Mouse (Mus musculus): ENCODE data around the gene Tecpr1. TPM values are rescaled to one million over a fixed set of nuclear protein-coding genes. Genes with fewer than 3 reads are reported as not detected.
A peak's percentile ranks its signal among the peaks of the same experiment; 100 is the strongest.

Tecpr1 gene
- 2.8 and 3.2 TPM in 2 replicates for polyA plus RNA-seq (2015; fragmentation: Nextera tagmentation; extraction: Ambion mirVana)

DNA sequence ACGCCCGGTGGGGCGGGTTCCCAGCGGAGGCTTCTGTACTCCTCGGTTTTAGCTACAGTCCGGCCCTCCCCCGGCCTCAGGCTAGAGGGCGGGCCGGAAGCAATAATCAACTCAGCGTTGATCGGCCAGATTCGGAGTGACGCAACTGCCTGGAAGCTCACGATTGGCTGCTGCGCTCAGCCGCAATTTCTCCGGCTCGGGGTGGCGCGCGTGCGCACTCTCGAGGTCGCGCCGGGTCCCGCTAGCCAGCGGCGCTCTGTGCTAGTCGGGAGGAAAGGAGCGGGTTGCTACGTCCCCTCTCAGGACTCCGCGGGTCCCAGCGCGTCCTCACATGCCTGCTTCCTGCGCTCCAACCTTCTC lies at the start of gene Tecpr1:
Gene Tecpr1 (minus strand): TSS at position 113 of the 360 bp plus-strand sequence.
- no peaks in the 10 kb centered on the region for H3K9me3 ChIP-seq (replicated peaks)
- H3K4me2 ChIP-seq = peak within 1 kb of the TSS; percentile 93
- no peak within 1 kb of the TSS; the same call in 1 of the 2 replicates for H3K27ac ChIP-seq
- H3K4me1 ChIP-seq (replicated peaks) = peaks cover 32% of the 10 kb centered on the region
- peak; percentile 97 for ATAC-seq (ENCODE audit: low read depth)
- H3K36me3 ChIP-seq = no peaks in the 10 kb centered on the region
- H3K27me3 ChIP-seq = no peaks in the 10 kb centered on the region
- peak; percentile 91 for DNase-seq
- WGBS (ENCODE audit: insufficient replicate concordance) = under 1% methylated on average over 37 of the region's 37 CpGs
- H3K4me3 ChIP-seq (replicated peaks) = peak within 1 kb of the TSS; percentile 71
- H3K9ac ChIP-seq = peak within 1 kb of the TSS; percentile 78

DNA sequence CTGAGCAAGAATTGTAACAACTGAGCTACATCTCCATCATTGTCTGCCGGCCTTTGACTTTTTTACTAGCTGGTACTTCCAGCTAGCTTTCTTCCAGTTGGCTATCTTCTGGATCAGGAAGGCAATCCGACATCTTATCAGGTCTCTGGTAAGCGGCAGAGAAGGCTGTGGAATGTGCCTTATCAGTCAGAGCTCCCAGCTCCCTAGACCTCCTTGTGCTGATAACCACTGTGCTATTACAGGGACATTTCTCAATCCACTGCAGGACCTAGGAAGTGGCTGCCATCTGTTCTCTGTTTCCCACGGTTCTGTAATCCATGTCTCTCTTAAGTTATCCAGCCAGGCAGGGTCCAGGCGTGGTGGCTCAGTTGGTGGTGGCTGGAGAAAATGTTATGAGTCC lies 48.4 kb upstream of the Tecpr1 start:
- no peak for DNase-seq
- Histone ChIP-seq H3K36me3 (no peaks in the 10 kb centered on the region), H3K4me1 (replicated peaks) (peaks cover 16% of the 10 kb centered on the region), H3K27me3 (no peaks in the 10 kb centered on the region), H3K4me3 (replicated peaks) (no peak overlapping the region), H3K9ac (no peak overlapping the region), H3K4me2 (no peak overlapping the region), H3K27ac (no peak overlapping the region), H3K9me3 (replicated peaks) (no peaks in the 10 kb centered on the region)
- ATAC-seq (ENCODE audit: low read depth) = no peak
- 18% methylated on average over 5 of the region's 5 CpGs for WGBS (ENCODE audit: insufficient replicate concordance)

DNA sequence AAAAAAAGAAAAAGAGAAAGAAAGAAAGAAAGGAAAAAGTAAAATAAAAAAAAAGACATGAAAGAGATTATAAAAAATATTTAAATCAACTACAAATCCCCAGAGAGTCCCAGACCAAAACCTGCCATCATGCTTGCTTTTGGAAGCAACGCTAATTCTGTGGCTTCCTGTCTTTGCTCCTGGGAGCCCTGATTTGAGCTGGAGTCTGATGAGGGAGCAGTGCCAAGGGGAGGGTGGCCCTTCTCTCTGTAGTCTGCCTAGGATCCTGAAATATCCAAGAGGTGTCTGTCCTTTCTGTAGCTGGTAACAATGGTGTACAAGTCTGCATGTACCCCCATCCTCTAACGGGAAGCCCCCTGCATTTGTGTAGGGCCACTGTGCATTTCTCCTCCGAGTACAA lies 47.7 kb upstream of the Tecpr1 start:
- peaks cover 16% of the 10 kb centered on the region for H3K4me1 ChIP-seq (replicated peaks)
- DNase-seq (no peak), ATAC-seq (ENCODE audit: low read depth) (no peak)
- H3K4me2 ChIP-seq = no peak overlapping the region
- WGBS (ENCODE audit: insufficient replicate concordance) = 36% methylated on average over 3 of the region's 3 CpGs
- H3K4me3 ChIP-seq (replicated peaks) = no peak overlapping the region
- H3K9me3 ChIP-seq (replicated peaks) = no peaks in the 10 kb centered on the region
- peaks cover 5% of the 10 kb centered on the region; the same call in 1 of the 2 replicates for H3K36me3 ChIP-seq
- no peak overlapping the region for H3K27ac ChIP-seq
- no peaks in the 10 kb centered on the region for H3K27me3 ChIP-seq
- no peak overlapping the region for H3K9ac ChIP-seq

DNA sequence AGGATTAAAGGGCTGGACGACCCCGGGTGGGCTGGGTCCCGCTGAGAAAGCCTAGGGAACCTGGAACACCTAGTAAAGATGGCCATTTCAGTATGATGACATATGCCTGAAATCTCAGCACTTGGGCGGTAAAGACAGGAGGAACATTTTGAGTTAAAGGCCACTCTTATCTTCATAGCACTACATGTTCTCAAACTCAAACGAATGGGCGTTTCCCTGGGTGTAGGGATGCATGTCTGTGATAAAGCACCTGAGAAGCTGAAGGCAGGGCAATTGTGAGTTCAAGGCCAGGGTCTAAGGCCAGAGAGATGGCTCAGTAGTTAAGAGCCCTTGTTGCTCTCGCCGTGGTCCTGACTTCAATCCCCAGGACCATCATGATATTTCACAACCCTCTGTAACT lies 47.0 kb upstream of the Tecpr1 start:
- no peak overlapping the region for H3K4me3 ChIP-seq (replicated peaks)
- 50% methylated on average over 8 of the region's 8 CpGs for WGBS (ENCODE audit: insufficient replicate concordance)
- H3K9me3 ChIP-seq (replicated peaks) = no peaks in the 10 kb centered on the region
- H3K9ac ChIP-seq = no peak overlapping the region
- no peak for DNase-seq
- peak; percentile 51; the same call in 1 of the 2 replicates for ATAC-seq (ENCODE audit: low read depth)
- peaks cover 16% of the 10 kb centered on the region for H3K4me1 ChIP-seq (replicated peaks)
- no peak overlapping the region for H3K4me2 ChIP-seq
- no peak overlapping the region for H3K27ac ChIP-seq
- no peaks in the 10 kb centered on the region for H3K27me3 ChIP-seq
- peaks cover 6% of the 10 kb centered on the region; the same call in 1 of the 2 replicates for H3K36me3 ChIP-seq

DNA sequence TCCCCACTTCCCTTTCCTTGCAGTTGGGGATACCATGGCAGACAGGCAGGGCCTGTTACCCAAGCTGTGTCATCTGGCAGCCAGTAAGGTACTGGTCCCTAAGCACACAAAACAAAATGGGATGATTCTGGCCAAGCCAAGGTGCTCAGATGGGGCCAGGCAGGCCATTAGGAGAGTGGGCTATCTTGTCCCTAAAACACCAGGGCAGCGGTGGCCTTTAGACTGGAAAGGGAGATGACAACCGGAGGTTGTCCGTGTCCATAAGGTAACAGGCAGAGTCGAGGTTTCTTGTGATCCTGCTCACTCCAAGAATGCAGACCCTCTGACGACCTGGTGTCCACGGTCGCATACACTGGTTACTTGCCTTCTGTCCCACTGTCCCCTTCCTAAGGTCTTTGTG lies 46.5 kb upstream of the Tecpr1 start:
- no peak overlapping the region for H3K4me3 ChIP-seq (replicated peaks)
- H3K36me3 ChIP-seq = peaks cover 9% of the 10 kb centered on the region; the same call in 1 of the 2 replicates
- WGBS (ENCODE audit: insufficient replicate concordance) = 77% methylated on average over 7 of the region's 7 CpGs
- ATAC-seq (ENCODE audit: low read depth) (no peak), DNase-seq (no peak)
- no peak overlapping the region for H3K9ac ChIP-seq
- H3K9me3 ChIP-seq (replicated peaks) = no peaks in the 10 kb centered on the region
- no peak overlapping the region for H3K4me2 ChIP-seq
- no peaks in the 10 kb centered on the region for H3K27me3 ChIP-seq
- no peak overlapping the region for H3K27ac ChIP-seq
- H3K4me1 ChIP-seq (replicated peaks) = peaks cover 16% of the 10 kb centered on the region

DNA sequence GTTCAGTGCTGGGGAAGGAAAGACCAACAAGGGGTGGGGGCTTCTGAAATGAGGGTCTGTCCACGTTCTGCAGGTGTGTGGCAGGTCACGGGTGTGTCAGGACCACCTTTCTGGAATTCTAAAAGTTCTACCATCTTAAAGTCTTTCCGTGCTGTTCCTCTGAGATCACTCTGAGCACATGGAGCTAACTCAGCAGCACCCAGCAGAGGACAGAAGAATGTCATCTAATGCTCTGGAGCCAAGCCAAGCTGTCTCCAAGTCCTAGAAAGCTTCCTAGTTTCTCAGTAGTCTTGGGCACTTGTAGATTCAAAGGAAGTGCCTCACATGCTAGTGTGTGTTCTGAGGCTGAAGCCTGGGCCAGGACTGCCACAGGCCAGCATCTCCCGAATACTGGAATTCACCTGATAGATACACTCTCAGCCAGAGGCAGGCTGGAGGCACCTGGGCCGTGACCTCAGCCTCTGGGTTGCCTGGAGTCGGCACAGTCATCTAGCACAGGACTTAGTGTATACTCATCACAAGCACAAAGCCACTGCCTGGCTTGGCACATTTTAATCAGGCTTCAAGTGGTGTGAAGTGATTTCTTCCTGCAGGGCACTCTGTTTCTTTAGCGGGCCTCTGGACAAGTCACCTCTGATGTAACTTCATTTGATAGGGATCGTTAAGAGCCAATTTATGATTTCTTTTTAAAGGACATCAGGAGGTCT lies 44.3 kb upstream of the Tecpr1 start:
- no peak overlapping the region for H3K27ac ChIP-seq
- DNase-seq = no peak

DNA sequence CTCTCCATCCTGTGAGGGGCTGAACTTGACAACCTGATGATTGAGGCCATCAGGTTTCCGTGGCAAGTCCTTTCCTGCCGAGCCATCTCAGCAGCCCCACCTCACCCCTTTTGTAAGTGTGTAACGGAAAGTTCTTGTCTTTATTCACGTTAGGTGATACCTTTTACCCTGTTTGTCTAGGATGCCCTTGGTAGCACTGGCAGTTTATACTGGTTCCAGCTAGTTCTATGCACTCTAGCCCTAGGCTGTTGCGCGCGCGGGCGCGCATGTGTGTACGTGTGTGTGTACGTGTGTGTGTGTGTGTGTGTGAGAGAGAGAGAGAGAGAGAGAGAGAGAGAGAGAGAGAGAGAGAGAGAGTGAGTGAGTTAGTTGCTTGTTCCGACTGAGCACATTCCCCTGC lies 40.1 kb upstream of the Tecpr1 start:
- no peak overlapping the region for H3K27ac ChIP-seq
- DNase-seq (no peak), ATAC-seq (ENCODE audit: low read depth) (no peak)
- H3K9me3 ChIP-seq (replicated peaks) = no peaks in the 10 kb centered on the region
- H3K4me2 ChIP-seq = no peak overlapping the region
- H3K36me3 ChIP-seq = peaks cover 17% of the 10 kb centered on the region
- H3K9ac ChIP-seq = no peak overlapping the region
- H3K4me1 ChIP-seq (replicated peaks) = peaks cover 4% of the 10 kb centered on the region
- no peaks in the 10 kb centered on the region for H3K27me3 ChIP-seq
- 83% methylated on average over 13 of the region's 13 CpGs for WGBS (ENCODE audit: insufficient replicate concordance)
- H3K4me3 ChIP-seq (replicated peaks) = no peak overlapping the region

More for the DNA sequence above, 44.3 kb upstream of the Tecpr1 start:
- 70% methylated on average over 8 of the region's 8 CpGs for WGBS (ENCODE audit: insufficient replicate concordance)
- Histone ChIP-seq H3K36me3 (peaks cover 17% of the 10 kb centered on the region), H3K9ac (no peak overlapping the region), H3K4me1 (replicated peaks) (peaks cover 16% of the 10 kb centered on the region), H3K4me2 (no peak overlapping the region), H3K9me3 (replicated peaks) (no peaks in the 10 kb centered on the region), H3K4me3 (replicated peaks) (no peak overlapping the region), H3K27me3 (no peaks in the 10 kb centered on the region)
- no peak for ATAC-seq (ENCODE audit: low read depth)

DNA sequence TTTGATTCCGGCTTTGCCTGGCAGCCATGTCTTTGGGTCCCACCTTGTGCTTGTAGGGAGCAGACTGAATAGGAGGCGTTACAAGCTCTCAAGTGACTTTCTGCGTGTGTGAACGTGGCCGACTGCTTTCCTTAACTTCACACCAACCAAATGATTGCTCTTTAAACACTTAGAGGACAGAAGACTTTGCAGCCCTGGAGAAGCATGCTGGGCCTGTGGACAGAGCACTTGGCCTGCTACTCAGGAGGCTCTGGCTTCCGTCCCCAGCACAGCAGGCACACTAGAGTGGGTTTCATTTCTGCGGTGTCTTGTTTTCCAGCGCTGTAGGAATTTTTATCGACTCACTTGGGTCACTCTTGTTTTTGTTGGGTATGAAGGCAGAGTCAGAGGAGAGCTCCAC lies 39.7 kb upstream of the Tecpr1 start:
- H3K36me3 ChIP-seq = peaks cover 17% of the 10 kb centered on the region
- H3K4me2 ChIP-seq = no peak overlapping the region
- no peak overlapping the region for H3K27ac ChIP-seq
- no peak overlapping the region for H3K9ac ChIP-seq
- no peaks in the 10 kb centered on the region for H3K9me3 ChIP-seq (replicated peaks)
- WGBS (ENCODE audit: insufficient replicate concordance) = 72% methylated on average over 9 of the region's 9 CpGs
- H3K4me3 ChIP-seq (replicated peaks) = no peak overlapping the region
- H3K4me1 ChIP-seq (replicated peaks) = peaks cover 8% of the 10 kb centered on the region
- no peak for ATAC-seq (ENCODE audit: low read depth)
- DNase-seq = no peak
- no peaks in the 10 kb centered on the region for H3K27me3 ChIP-seq

DNA sequence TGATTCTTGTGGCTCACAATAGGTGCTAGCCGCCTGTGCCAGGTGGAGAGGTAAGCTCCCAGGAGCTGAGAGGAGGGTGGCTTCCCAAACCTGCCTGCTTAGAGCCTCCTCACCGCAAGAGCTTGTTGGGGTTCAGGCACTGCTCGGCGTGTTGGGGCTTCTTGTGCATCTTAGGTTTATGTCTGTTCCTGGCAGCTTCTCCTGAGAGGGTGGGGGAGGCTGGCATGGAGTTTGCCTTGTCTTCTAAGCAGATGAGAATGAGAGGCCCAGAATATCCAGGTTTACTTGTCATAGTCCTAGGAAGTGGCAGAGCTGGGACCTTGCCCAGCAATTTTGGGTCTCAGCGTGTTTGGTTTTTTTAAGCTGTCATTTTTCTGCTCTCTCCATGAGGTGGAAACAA lies 38.4 kb upstream of the Tecpr1 start:
- H3K4me2 ChIP-seq = no peak overlapping the region
- H3K36me3 ChIP-seq = peaks cover 17% of the 10 kb centered on the region
- WGBS (ENCODE audit: insufficient replicate concordance) = 85% methylated on average over 5 of the region's 5 CpGs

DNA sequence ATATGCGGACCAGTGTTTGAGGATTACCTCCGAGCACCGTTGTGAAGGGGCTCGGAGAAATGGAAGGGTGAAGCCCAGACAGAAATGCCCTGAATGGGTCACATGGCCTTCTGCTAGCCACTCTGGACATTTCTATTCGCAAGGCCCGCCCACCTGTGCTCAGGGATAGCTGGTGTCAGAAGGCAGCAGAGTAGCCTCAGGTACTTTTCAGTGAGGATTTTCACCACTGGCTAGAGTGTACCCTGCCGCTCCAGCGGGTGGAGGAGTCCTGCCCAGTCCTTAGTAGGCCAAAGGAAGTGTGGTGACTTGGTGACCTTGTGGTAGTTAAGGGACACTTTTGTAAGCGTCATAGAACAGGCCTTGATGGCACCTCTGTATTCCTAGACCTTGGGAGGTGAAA lies 37.9 kb upstream of the Tecpr1 start:
- no peak for DNase-seq
- Histone ChIP-seq H3K4me2 (no peak overlapping the region), H3K27ac (no peak overlapping the region), H3K9me3 (replicated peaks) (no peaks in the 10 kb centered on the region), H3K27me3 (no peaks in the 10 kb centered on the region), H3K4me1 (replicated peaks) (peaks cover 26% of the 10 kb centered on the region), H3K9ac (no peak overlapping the region), H3K4me3 (replicated peaks) (no peak overlapping the region), H3K36me3 (peaks cover 13% of the 10 kb centered on the region)
- no peak for ATAC-seq (ENCODE audit: low read depth)
- WGBS (ENCODE audit: insufficient replicate concordance) = 74% methylated on average over 9 of the region's 9 CpGs

More for the DNA sequence above, 38.4 kb upstream of the Tecpr1 start:
- Histone ChIP-seq H3K4me1 (replicated peaks) (peaks cover 21% of the 10 kb centered on the region), H3K27ac (no peak overlapping the region), H3K9me3 (replicated peaks) (no peaks in the 10 kb centered on the region), H3K9ac (no peak overlapping the region), H3K27me3 (no peaks in the 10 kb centered on the region), H3K4me3 (replicated peaks) (no peak overlapping the region)
- DNase-seq (no peak), ATAC-seq (ENCODE audit: low read depth) (no peak)

DNA sequence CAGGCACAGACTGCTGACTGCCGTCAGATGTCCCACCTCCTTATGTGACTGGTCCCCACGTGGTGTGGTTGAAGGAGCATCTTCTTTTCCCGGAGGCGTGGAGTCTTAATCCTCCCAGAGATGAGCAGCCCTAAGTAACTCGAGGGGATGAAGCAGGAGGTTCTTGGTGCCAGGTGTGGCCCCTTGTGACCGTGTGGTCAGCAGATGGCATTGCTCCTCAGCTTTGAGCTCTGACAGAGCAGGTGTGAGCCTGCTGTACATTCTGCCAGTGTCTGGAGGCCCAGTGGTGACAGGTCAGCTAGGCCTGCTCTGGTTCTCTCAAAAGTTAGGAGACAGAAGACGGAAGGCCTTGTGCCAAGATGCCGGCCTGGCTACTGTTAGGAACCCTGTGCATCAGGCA lies 37.0 kb upstream of the Tecpr1 start:
- no peak overlapping the region for H3K9ac ChIP-seq
- no peaks in the 10 kb centered on the region for H3K27me3 ChIP-seq
- DNase-seq (no peak), ATAC-seq (ENCODE audit: low read depth) (no peak)
- 76% methylated on average over 8 of the region's 8 CpGs for WGBS (ENCODE audit: insufficient replicate concordance)
- H3K9me3 ChIP-seq (replicated peaks) = no peaks in the 10 kb centered on the region
- H3K4me1 ChIP-seq (replicated peaks) = peaks cover 35% of the 10 kb centered on the region
- no peak overlapping the region for H3K27ac ChIP-seq
- H3K4me2 ChIP-seq = no peak overlapping the region
- H3K4me3 ChIP-seq (replicated peaks) = no peak overlapping the region
- H3K36me3 ChIP-seq = peaks cover 10% of the 10 kb centered on the region

DNA sequence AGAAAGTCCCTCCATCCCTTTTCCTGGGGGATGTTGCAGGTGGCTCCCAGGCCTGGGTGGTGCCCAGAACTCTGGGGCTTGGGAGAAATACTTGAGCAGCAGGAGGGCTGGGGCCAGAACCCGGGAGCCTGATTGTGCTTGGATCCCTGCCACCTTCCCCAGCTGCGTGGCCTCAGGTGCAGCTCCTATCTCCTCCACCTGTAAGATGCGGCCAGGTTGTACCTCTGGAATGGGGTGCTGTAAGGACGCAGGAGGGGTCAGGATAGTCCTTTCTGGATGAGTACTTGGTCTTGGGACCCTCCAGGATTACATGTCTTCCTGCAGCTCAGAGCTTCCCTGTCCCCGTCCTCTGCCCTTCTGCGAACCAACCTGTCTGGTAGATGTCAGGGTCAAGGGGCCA lies 35.8 kb upstream of the Tecpr1 start:
- Histone ChIP-seq H3K27ac (no peak overlapping the region), H3K4me1 (replicated peaks) (peaks cover 42% of the 10 kb centered on the region), H3K36me3 (peaks cover under 1% of the 10 kb centered on the region; the same call in 1 of the 2 replicates), H3K9me3 (replicated peaks) (no peaks in the 10 kb centered on the region), H3K27me3 (no peaks in the 10 kb centered on the region), H3K4me2 (no peak overlapping the region), H3K9ac (no peak overlapping the region), H3K4me3 (replicated peaks) (no peak overlapping the region)
- WGBS (ENCODE audit: insufficient replicate concordance) = 72% methylated on average over 6 of the region's 6 CpGs
- ATAC-seq (ENCODE audit: low read depth) (no peak), DNase-seq (no peak)
